Mouse (Mus musculus) mouse embryonic stem cell (cell line): ENCODE results near the gene 1600012H06Rik.
"Not testable (repeated sequence)": the region's sequence is repeated elsewhere in the genome, so short reads cannot be mapped to it uniquely, and the experiment has no call there.

Experiments used
- in situ Hi-C, 2 experiments: fragments of 300-500 bp; cut with MboI; formaldehyde crosslinking; loops; 1 replicate in 1 of 2; 3 replicates in 1 of 2; pipeline ENCODE4 v1.14.3; 2019 to 2020; ENCODE audit warnings: low sequenced_read_pairs in 2 of 2, low pct_unique_long_range_greater_than_20kb in 1 of 2, mixed read lengths in 1 of 2; ENCODE audit not compliant: unreplicated experiment in 1 of 2

Gene 1600012H06Rik

DNA sequence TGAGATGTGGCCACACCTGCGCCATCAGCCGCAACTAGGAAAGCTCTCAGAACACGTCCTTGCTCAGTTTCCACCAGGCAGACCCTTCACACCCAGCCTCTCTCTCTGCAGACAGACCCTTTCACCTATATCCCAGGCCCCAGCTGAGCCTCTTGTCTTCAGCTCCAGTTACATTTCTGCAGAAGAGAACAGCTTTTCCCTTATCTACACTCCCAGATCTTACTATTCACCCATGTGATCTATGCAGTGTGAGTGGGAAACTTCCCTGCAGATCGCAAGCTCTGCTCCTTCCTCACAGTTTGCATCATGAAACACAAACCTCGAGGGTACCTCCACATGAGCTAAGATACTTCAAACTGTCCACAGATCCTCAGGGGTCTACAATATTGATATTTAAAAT, 11.5 kb upstream of the 1600012H06Rik start:
- in situ Hi-C loops, result no loop called here

DNA sequence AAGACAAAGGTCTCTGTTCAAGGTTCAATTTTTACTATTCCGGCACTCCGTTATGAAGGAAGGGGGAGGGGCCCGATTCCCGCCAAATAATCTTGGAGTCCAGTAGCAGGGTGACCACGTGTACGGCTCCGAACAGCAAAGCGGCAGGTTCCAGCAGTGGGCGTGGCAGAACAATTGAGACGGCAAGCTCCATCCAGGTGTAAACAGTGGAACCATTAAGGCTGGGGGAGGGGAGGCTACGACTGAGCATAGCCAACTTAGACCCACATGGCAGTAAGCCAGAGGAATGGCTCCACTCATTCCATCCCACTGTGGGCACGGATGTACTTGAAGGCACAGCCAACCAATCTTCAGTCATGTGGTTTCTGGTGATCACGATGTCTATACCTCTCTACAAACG, 7.7 kb upstream of the 1600012H06Rik start:
- in situ Hi-C loops, result not testable (repeated sequence)

GRCm38 (mm10) chr17:14935841-14936605, 7.0 kb upstream of the 1600012H06Rik start:
- in situ Hi-C loops, result no loop called here

- in situ Hi-C loops, result not testable (repeated sequence)
Observed at GRCm38 (mm10) chr17:14942181-14942580, 803 bp upstream of the 1600012H06Rik start.

GRCm38 (mm10) chr17:14943729-14944059, 710 bp downstream of the 1600012H06Rik start:
- in situ Hi-C loops, result no loop called here

DNA sequence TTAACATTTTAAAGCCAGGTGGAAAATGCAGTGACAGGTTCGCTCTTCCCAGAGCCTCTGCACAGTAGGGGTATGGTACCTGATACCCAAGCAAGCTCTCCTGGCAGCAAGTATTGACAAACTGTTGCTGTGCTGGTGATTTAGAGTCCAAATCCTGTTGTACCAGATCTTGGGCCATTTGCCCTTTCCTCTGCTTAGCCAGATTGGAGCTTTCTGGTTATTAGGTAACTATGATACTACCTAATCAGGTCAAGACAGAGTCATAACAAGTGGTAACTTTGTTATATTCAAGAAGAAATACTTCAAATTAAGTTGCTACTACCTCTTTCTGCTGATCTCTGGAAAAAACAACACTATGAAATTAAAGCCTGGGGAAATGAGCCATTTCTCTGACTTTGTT, 1.6 kb downstream of the 1600012H06Rik start:
- in situ Hi-C loops, result no loop called here

- in situ Hi-C loops, result no loop called here
Observed at GRCm38 (mm10) chr17:14949161-14949827, 6.3 kb downstream of the 1600012H06Rik start.

GRCm38 (mm10) chr17:14953452-14953851, 10.5 kb downstream of the 1600012H06Rik start:
- in situ Hi-C loops, result no loop called here

- in situ Hi-C loops, result no loop called here
Observed at GRCm38 (mm10) chr17:14958686-14959327, 15.8 kb downstream of the 1600012H06Rik start.

- in situ Hi-C loops, result no loop called here
Observed at GRCm38 (mm10) chr17:14959979-14960378, 17.0 kb downstream of the 1600012H06Rik start.

GRCm38 (mm10) chr17:14960520-14960919, 17.5 kb downstream of the 1600012H06Rik start:
- in situ Hi-C loops, result no loop called here

GRCm38 (mm10) chr17:14960951-14961556, 18.1 kb downstream of the 1600012H06Rik start, which contains the start of gene Phf10:
TSS of gene Phf10 (minus strand) at chr17:14961273.
- in situ Hi-C loops, result not testable (repeated sequence)

DNA sequence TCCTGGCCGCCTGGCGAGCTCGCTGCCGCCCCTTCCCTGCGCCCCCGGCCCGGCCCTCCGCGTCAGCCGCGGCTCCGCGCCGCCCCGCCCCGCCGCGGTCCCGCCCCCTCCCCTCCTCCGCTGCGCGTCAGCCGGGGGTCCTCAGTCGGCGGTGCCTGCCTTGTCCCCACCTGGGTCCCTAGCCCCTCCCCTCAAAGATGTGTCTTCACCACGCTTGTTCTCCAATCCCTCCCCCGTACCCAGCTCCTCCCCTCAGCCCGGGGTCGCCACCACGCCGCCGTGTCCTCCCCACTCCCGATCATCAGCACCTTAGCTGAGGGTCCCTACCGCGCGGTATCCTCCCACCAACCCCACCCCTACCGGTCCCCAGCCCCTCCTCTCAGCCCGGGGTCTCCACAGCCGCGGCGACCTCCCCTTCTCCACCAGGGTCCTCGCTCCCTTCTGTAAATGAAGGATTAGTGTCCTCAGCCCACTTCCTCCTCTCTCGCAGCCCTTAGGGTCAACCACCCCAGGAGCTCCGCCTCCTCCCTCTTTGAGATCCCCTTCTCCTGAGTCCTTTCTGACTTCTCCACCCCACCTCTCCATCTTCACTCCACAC, 18.7 kb downstream of the 1600012H06Rik start:
- in situ Hi-C loops, result not testable (repeated sequence)

- in situ Hi-C loops, result not testable (repeated sequence)
Observed at GRCm38 (mm10) chr17:14968373-14968913, 25.5 kb downstream of the 1600012H06Rik start.

GRCm38 (mm10) chr17:14977718-14978361, 34.9 kb downstream of the 1600012H06Rik start:
- in situ Hi-C loops, result not testable (repeated sequence)

GRCm38 (mm10) chr17:14978362-14979038, 35.5 kb downstream of the 1600012H06Rik start, which contains the start of the genes 9030025P20Rik and Gm3417:
TSS of gene 9030025P20Rik (plus strand) at chr17:14978468.
TSS of gene Gm3417 (minus strand) at chr17:14978790.
- in situ Hi-C loops, result not testable (repeated sequence)

- in situ Hi-C loops, result not testable (repeated sequence)
Observed at GRCm38 (mm10) chr17:14990116-14990702, 47.2 kb downstream of the 1600012H06Rik start.
